Mouse (Mus musculus) right cerebral cortex, postnatal 14 days (tissue): Measurements from ENCODE around the gene Naxd.
"Not testable (repeated sequence)": the region's sequence is repeated elsewhere in the genome, so short reads cannot be mapped to it uniquely, and the experiment has no call there.

Source experiments
- DNase-seq: peaks from one replicate; pipeline ENCODE4 v3.0.0; 2022

Naxd gene

DNA sequence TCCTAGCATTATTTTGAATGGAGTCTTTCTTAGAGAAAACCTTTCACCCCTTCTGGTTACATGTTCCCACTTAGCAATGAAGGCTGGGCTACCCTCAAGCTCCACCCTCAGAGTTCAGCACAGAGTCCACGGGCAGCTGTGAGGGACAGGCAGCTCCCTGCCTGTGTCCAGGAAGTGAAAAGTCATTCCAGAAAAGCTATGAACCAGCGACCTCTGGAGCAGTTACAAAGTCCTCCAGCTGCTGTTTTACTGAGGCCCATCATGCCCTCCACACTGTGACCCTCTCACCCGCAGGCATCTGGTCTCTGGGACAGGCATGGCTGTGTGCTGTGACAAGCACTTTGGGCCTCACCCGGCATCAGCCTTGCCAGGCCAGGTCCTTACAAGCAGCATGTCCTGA lies 24.2 kb upstream of the Naxd start:
- DNase-seq = no peak

- no peak for DNase-seq
These were observed 21.9 kb upstream of the Naxd start for GRCm38 (mm10) chr8:11475397-11475796.

DNA sequence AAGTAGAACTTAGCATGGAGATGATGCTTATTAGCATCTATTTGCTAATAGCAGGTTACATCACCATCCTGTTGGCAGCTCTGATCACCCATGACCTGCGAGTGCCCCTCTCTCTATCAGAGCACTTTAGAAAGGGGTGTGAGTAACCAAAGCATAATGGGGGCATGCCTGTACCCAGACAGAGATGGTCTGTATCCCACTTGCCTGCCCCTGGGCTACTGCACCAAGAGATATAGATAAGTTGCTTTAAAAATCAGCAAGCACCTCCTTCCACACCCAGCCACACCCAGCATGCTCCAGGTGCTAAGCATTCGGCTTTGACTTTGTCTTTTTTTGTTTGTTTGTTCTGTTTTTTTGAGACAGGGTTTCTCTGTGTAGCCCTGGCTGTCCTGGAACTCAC lies 21.4 kb upstream of the Naxd start:
- DNase-seq = no peak

DNA sequence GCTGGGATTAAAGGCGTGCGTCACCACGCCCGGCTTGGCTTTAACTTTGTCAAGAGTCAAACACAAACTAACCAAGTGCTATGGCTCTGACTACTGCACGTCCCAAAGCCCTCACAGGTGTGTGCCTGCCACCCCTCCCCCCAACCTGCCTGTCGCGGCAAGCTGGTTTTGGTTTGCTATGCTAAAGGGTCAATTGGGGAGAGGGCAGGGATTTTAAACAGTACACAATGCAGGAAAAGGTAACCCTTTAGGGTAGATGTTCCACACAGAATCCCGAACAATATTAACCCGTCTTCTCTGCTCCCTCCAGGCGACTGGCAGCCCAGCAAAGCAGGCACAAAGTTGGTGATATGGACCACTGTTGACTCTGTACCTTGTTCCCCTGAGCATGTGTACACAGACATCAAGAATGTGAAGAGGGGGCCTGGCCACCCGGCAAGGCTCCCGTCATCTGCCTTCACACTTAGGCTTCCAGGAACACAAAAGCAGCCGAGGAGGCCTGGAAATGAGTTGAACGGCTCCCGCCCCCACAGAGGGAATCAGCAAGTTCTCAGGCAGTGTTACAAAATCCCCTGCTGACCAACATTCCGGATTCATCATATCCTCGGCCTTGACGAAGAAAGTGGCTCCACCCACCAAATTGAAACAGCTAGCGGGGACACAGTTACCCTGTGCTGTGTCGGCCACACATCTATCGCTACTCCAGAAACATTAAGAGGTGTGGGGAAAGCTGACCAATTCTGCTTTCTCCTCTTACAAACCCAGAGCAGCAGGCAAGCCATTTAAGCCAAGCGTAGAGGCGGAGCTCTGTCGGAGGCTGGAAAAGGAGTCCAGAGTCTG lies 20.7 kb upstream of the Naxd start:
- no peak for DNase-seq

- DNase-seq = no peak
These were observed 20.1 kb upstream of the Naxd start for GRCm38 (mm10) chr8:11477178-11477553.

DNA sequence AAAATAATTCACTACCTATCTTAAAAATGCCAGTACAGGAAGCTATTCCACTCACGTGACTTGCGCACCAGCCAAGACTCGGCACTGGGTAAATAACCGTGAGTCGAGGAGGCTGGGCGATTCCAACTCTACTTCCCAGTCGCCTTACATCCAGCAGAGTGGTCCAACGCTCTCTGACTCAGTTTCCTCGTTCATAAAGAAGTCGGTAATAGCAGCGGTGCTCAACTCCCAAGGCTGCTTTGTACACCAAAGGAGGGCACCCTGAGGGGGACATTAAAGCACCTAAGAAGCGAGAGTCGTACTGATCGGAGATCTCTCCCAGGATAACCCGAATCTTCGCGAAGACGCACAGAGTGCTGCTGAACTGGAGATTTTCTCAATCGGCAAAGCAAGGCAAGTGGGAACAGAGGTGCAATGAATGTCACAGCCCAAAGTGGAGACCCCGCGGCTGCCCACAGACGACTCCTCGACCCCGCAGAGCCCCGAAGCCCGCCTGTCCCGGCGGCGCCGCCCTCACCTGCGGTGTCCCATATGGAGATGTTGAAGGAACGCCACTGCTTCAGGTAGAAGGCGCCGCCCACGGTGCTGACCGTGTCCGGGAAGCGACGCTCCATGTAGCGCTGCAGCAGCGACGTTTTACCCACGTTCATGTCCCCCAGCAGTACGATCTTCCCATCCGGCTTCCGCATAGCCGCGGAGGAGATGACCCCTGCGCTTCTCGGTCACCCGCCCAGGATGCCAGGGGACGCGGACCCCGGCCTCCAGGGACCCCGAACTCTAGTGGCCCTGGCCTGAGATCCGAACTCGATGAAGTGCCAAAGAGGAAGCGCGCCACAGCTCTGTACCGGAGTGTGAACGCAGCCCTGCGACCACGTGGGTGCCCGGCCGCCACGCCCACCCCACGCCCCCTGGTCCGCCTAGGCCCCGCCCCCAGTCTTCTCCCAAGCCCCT lies 19.2 kb upstream of the Naxd start, which contains the start of gene Rab20:
Rab20 (minus strand) TSS at position 900 of the 951 bp plus-strand sequence.
- peak; percentile 60 for DNase-seq

DNA sequence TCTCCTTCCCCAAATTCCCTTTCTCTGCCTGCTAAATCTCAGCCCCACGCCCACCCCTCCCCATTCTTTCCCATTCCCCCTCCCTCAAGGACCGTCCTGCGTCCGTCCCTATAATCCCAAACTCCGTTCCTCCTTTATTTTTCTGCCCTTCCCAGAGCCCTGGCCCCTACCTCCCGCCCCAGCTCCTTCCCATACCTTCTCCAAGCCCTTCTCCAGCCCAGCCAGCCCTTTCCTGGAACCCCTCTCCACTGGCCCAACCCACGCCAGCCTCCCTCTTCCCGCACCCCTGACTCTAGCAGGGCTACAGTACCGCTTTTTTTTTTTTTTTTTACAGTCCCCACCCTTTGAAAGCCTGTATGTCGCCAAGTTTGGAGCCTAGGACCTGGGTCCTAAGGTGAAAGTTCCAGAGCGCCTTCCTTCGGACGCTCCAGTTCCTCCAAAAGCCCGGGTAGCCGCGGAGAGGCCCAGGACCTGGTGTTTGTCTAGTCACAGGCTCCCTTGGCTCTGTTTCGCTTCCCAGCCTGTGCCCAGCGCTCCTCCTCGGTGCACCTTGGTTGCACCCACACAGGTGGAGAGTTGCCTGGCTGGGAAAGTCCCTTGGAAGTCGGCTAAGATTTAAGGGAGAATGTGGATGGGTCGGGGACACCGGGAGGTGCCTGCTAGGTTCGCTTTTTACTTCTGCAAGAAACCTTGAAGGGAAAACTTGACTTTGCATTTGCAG lies 18.3 kb upstream of the Naxd start:
- DNase-seq = no peak

DNA sequence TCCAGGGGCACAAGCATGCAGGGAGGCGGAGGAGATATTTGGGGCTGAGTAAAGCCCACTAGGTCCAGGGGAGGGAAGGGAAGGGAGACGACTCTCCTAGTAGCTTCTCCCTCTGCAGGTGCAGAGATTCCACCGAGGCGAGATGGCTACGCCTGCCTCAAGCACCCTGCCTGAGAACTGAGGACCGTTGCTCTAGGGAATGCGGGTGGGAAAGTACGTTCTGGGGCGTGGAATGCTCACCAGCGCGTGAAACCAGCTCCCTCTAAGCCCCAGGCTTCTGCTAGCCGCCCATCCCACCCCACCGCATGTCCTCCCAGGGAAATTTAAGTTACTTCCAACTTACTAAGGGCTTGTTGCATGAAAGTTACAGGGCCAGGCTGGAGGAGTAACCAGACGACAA lies 17.7 kb upstream of the Naxd start:
- no peak for DNase-seq

DNA sequence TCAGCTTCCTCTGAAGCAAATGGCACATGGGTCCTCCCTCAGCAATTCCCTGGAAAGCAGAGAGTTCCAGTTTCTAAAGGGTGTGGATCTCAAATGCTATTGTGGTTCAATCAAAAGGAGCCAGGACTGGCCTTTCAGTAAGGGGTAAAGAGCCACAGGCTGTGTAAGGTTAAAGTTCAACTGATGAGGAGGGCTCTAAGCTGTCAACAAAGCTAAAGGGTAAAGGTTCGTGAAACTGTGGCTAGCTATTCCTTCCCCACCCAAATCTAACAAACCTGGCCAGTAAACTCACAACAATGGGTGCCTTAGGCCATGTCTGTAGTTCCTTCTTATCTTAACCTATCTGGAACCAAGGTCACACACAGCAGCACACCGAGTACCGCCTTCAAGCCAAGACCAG lies 15.4 kb upstream of the Naxd start:
- DNase-seq = no peak

- DNase-seq = no peak
These were observed 14.8 kb upstream of the Naxd start for GRCm38 (mm10) chr8:11482537-11482936.

DNA sequence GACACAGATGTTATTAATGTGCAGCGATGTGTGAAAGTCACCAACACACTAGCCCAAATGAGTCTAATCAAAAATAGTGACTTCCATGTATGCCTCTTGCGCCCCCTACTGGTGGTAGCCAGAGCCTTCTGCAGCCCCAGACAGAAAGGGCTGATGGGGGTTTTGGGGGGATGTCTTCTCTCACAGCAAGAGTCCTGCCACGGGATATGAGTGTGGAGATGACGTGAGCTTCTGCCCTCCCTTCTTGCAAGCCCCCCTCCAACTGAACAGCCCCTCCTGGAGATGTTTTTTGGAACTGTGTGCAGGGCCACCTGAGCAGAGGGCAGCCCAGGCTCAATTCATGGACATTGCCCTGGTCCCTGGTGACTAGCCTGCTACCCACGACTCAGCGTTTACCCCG lies 11.2 kb upstream of the Naxd start:
- peak; percentile 78 for DNase-seq

GRCm38 (mm10) chr8:11487229-11487628 lies 10.1 kb upstream of the Naxd start:
- DNase-seq = no peak

DNA sequence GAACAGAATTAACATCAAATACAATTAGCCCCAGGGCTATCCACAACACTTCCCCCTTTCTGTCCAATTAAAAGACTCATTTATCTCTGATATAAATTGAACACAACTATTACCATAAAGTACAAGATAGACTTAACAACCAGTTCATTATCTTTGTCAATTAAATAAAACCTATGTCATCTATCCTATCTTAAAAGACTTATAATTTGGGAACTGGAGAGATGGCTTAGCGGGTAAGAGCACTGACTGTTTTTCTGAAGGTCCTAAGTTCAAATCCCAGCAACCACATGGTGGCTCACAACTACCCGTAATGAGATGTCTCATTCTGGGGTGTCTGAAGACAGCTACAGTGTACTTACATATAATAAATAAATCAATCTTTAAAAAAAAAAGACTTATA lies 5.0 kb upstream of the Naxd start:
- DNase-seq = not testable (repeated sequence)

DNA sequence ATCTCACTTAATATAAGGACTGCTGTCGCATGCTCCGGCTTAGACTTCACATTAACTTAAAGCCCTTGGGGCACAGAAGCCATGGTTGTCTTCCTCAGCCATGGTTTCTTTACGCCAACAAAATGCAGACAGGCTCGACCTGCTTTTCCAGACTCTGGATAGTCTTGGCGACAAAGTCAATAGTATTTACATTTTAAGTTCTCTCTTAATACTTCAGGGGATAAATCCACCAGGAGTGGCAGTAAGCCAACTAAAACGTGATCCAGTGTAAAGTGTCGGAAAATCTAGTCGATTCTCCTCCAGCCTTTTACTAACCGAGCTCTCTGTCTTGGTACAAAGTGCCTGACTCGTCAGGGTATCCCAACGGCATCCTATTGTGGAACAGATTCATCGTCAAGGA lies 975 bp downstream of the Naxd start:
- no peak for DNase-seq

DNA sequence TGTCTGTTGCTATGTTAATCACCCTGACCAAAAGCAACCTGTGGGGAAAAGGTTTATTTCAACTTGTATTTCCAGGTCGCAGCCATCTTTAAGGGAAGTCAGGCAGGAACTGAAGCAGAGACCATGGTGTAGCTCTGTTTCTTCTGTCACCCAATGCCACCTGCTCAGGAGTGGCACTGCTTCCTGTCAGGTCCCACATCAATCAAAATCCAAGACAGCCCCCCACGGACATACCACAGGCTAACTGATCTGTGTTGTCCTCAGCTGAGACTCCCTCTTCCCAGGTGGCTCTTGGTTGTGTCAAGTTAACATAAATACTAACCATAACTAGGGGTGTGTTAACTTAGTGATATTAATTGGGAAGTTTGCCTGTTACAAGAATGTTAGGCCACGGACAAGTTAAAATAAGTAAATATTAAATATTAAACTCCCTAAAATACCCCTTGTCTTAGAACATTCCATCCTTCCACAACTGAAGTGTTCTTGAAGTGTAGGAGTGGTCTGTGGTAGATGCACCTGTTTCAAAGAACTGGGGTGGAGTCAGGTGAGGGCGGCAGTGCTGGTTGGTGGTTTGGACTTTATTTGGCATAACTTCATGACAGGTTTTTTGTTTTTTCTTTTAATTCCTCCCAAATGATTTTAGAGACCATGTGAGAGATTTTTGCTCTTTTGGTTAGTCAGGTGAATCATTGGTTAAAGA lies 1.6 kb downstream of the Naxd start:
- no peak for DNase-seq

DNA sequence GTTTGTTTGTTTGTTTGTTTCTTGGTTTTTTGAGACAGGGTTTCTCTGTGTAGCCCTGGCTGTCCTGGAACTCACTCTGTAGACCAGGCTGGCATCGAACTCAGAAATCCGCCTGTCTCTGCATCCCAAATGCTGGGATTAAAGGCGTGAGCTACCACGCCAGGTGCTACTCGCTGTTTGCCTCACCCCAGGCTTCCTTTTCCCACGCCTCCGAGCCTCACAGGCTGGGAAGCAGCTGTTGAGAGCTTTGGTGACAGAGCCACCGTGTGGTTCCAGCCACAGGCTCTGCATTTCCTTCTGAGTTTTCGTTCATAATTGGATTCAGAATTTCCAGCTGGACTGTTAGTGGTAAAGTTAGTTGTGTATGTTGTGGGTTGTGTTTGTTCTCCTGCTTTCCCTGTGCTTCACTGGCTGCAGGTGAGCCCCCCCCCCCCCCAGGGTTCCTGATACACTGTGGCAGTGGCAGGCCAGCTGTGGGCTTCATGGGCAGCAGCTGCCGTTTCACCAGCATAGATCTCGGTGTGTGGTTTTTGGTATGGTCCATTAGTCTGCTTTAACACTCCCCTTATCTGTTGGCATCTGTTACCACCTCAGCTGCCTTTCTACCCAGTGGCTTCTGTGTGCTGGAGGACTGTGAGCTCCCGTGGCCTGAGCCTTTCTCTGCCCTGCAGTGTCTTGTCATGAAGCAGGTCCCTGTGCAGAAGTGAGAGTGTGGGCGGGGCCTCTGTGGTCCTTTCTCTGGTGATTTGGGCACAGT lies 6.3 kb downstream of the Naxd start:
- DNase-seq = no peak

DNA sequence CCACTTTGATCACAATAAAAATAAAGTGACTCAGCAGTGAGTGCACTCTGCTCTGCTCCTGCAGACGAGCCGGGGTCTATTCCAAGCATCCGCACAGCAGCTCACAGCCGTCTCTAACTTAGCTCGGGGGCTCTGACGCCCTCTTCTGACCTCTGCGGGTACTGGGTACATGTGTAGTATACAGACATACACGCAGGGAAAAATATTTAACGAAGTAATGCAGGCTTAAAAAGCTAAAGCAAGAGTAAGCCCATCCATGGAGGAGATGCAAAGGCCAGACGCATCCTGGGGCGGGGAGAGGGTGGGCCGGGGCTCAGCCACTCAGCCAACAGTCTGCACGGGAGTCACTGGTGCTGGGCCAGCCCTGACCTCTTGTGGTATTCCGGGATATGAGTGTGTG lies 8.8 kb downstream of the Naxd start:
- no peak for DNase-seq

GRCm38 (mm10) chr8:11506802-11507201 lies 9.5 kb downstream of the Naxd start:
- peak; percentile 67 for DNase-seq

DNA sequence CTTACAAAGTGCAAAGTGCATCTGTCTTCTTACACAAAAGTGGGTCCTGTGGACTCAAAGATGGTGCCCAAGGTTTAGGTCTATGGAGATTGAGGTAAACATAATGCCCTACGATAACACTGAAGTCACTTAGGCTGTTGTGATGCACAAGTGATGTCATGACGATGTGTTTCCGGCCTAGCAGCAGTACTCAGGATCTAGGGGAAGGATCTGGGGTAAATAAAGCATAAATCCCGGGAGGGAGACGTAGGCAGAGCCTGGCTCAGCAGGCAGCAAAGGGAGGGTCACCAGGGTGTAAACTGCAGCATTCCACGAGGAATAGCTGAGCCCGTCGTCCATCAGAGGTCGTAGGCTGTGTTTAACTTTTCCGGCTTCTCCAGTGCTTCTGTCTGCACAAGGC lies 11.6 kb downstream of the Naxd start:
- no peak for DNase-seq

DNA sequence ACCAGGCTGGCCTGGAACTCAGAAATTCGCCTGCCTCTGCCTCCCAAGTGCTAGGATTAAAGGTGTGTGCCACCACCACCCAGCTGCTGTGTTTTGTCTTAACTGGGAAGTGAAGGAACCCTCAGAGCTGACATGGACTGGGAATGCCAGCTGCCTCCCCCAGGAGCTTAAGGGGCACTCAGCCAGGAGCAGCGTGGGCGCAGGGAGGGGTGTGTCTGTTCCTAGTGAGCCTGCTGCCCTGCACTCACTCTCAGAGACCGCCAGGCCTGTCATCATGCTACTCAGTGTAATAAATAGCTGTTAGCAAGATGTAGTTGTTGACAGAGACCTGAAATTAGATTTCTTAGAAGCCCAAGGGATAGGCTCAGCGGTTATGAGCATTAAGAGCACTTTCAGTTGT lies 13.7 kb downstream of the Naxd start:
- DNase-seq = no peak

DNA sequence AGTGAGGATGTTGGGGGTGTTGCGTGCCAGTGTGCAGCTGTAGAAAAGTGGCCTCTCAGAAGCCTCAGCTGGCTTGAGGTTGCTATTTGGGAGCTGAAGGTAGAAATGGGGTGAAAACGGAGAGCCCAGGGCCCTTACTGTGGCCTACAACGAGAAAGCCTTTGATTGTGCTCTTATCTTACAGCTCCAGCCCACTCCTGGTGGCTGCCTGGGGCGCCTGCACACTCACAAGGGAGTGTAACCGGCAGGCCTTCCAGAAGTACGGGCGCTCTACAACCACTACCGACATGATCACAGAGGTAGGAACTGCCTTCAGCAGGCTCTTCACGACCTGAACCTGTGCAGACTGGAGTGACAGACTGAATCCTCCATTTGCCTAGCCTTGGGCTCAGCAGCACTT lies 15.4 kb downstream of the Naxd start:
- no peak for DNase-seq

DNA sequence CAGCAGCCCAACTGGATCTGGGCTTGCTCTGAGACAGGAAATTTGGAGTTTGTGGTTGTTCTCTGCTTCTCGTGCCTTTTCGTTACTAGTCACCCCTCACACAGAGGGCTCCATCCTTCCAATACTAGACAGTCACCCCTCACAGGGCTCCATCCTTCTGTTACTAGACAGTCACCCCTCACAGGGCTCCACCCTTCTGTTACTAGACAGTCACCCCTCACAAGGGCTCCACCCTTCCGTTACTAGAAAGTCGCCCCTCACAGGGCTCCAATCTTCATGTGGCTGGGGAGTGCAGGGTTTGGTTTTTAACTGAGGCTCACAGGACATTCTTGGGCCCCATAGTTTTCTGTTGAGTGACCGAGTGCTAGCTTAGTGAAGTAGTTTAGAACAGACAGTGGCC lies 15.9 kb downstream of the Naxd start:
- no peak for DNase-seq
